Mouse (Mus musculus) cerebellum, postnatal 14 days (tissue): ENCODE measurements at regions not wholly inside any gene's neighbourhood (a gene's known extent, or its start where the extent isn't known, plus 50 kb on each side); places are given as distances from the start of the nearest gene placed in this dataset.

Source experiments
- DNase-seq, 2 experiments: peaks; one replicate each; pipeline ENCODE4 v3.0.0; 2021; ENCODE audit warnings: mixed read lengths in 2 of 2

GRCm38 (mm10) chrX:118599316-118599715 is 118.8 kb upstream of the Tgif2lx1 start:
- peak; percentile 17 to 18 for DNase-seq

GRCm38 (mm10) chrX:118596346-118596622 is 115.7 kb upstream of the Tgif2lx1 start:
- DNase-seq: no peak

- DNase-seq: no peak
Observed at GRCm38 (mm10) chrX:118595504-118596345, 115.2 kb upstream of the Tgif2lx1 start.
